Comparison of ENCODE assay signal across 27 mouse cellular contexts in genomic region chr10:112484387-112485105, GRCm38 (mm10).
"Had no signal": no experiment of that assay in that cellular context is flagged by ENCODE, and none has a peak within 500 bp of the region (broad histone marks: within the 10 kb centered on the region; RNA-seq: fewer than 3 reads in every experiment).

No protein-coding gene starts in this region.

- H3K36me3 ChIP-seq: heart, embryonic 10.5 days; heart, embryonic 12.5 days; hindbrain, embryonic 10.5 days; hindbrain, embryonic 12.5 days; hindbrain, embryonic 15.5 days; intestine, embryonic 15.5 days; limb, embryonic 13.5 days; limb, embryonic 15.5 days; liver, embryonic 12.5 days had no signal

- ATAC-seq: inflammation-experienced regulatory T-cells, adult 6 months; intestine, embryonic 15.5 days; intestine, postnatal 0 days; liver, embryonic 12.5 days had no signal

- H3K9me3 ChIP-seq: heart, embryonic 10.5 days; heart, embryonic 12.5 days; hindbrain, embryonic 10.5 days; hindbrain, embryonic 12.5 days; hindbrain, embryonic 15.5 days; intestine, embryonic 15.5 days; limb, embryonic 13.5 days; limb, embryonic 15.5 days; liver, embryonic 12.5 days had no signal

- H3K4me3 ChIP-seq: gastrocnemius, adult 2 months; heart, embryonic 10.5 days; heart, embryonic 12.5 days; hindbrain, embryonic 10.5 days; hindbrain, embryonic 12.5 days; hindbrain, embryonic 15.5 days; intestine, embryonic 15.5 days; layer of hippocampus, adult 2 months; limb, embryonic 13.5 days; limb, embryonic 15.5 days; liver, embryonic 12.5 days had no signal

- DNase-seq: gastrocnemius, adult 2 months; gastrocnemius, postnatal 10 days; gastrocnemius, postnatal 25 days; heart, adult 18-20 months; heart, postnatal 10 days; heart, postnatal 4 days; kidney, adult 18-20 months; kidney, adult 8-10 months; kidney, postnatal 14 days; kidney, postnatal 36 days; layer of hippocampus, postnatal 36 days; left cerebral cortex, postnatal 4 days; lung, adult 18-20 months had no signal

- H3K9ac ChIP-seq: heart, embryonic 12.5 days; hindbrain, embryonic 12.5 days; hindbrain, embryonic 15.5 days; intestine, embryonic 15.5 days; limb, embryonic 13.5 days; limb, embryonic 15.5 days; liver, embryonic 12.5 days; liver, embryonic 14.5 days had no signal

- H3K4me1 ChIP-seq: heart, embryonic 10.5 days; heart, embryonic 12.5 days; hindbrain, embryonic 10.5 days; hindbrain, embryonic 12.5 days; hindbrain, embryonic 15.5 days; intestine, embryonic 15.5 days; limb, embryonic 13.5 days; limb, embryonic 15.5 days; liver, embryonic 12.5 days had no signal

- H3K27me3 ChIP-seq: heart, embryonic 12.5 days; hindbrain, embryonic 12.5 days; hindbrain, embryonic 15.5 days; intestine, embryonic 15.5 days; limb, embryonic 13.5 days; limb, embryonic 15.5 days; liver, embryonic 12.5 days had no signal

- H3K27ac ChIP-seq: gastrocnemius, adult 2 months; heart, embryonic 10.5 days; hindbrain, embryonic 10.5 days; hindbrain, embryonic 12.5 days; hindbrain, embryonic 15.5 days; intestine, embryonic 15.5 days; kidney, postnatal 0 days; layer of hippocampus, adult 2 months; limb, embryonic 13.5 days; limb, embryonic 15.5 days; liver, embryonic 12.5 days; liver, embryonic 14.5 days had no signal

- H3K4me2 ChIP-seq: heart, embryonic 12.5 days; hindbrain, embryonic 12.5 days; hindbrain, embryonic 15.5 days; intestine, embryonic 15.5 days; limb, embryonic 13.5 days; limb, embryonic 15.5 days; liver, embryonic 12.5 days had no signal
